Mouse (Mus musculus) duodenum, adult 2 months (tissue): Measurements from ENCODE around the gene Gatd1. TPM values are rescaled to one million over a fixed set of nuclear protein-coding genes. Genes with fewer than 3 reads are reported as not detected.

Experiments used
- polyA plus RNA-seq: library from polyadenylated mRNA; depleted of rRNA; stranded (reverse); fragments of >200 nt; gene quantifications from 2 replicates; pipeline ENCODE4 v1.2.3, GENCODE M21; 2012; ENCODE audit warnings: low replicate concordance; rRNA removed

The Gatd1 gene
- 22.6 and 44.4 TPM in 2 replicates for polyA plus RNA-seq

GRCm38 (mm10) chr7:141413809-141414584 is at the start of gene Gatd1:
Gatd1 (minus strand) TSS chr7:141414136.

DNA sequence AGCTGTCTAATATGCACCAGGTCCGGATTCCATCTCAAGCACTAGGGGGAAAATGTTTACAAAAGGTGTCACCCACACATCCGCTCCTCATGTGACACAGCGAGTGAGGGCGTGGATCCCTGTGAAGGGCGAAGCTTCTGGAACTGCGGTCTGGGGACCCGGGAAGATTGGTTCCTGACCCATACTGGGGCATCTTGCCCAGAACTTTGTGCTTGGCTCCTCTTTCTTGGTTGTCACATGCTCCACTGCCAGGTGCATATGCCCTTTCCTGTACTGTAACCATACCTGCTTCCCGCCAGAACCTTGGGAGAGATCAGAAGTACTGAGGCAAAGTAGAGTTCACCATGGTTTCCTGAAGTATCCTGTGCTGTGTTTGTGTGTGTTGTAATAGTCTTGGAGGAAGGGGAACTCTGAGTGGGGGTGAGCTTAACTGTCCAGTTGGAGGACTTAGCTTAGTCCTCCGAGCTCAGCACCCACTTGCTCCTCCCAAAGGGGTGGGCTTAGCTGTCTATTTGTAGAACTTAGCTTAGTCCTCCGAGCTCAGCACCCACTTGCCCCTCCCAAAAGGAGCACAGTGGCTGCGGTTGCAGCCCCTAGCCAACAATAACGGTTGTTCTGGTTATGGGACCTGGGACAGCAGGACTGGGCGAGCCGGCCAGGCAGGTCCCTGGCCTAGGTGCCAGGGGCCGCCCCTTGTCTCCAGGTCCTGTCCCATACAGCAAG is 46.6 kb upstream of the Gatd1 start, which contains the start of gene Cracr2b:
Gene Cracr2b (plus strand): TSS at position 704 of the 723 bp plus-strand sequence.

GRCm38 (mm10) chr7:141454967-141455551 is 41.1 kb upstream of the Gatd1 start, which contains the start of gene Pnpla2:
Pnpla2 (plus strand) TSS chr7:141455198.

DNA sequence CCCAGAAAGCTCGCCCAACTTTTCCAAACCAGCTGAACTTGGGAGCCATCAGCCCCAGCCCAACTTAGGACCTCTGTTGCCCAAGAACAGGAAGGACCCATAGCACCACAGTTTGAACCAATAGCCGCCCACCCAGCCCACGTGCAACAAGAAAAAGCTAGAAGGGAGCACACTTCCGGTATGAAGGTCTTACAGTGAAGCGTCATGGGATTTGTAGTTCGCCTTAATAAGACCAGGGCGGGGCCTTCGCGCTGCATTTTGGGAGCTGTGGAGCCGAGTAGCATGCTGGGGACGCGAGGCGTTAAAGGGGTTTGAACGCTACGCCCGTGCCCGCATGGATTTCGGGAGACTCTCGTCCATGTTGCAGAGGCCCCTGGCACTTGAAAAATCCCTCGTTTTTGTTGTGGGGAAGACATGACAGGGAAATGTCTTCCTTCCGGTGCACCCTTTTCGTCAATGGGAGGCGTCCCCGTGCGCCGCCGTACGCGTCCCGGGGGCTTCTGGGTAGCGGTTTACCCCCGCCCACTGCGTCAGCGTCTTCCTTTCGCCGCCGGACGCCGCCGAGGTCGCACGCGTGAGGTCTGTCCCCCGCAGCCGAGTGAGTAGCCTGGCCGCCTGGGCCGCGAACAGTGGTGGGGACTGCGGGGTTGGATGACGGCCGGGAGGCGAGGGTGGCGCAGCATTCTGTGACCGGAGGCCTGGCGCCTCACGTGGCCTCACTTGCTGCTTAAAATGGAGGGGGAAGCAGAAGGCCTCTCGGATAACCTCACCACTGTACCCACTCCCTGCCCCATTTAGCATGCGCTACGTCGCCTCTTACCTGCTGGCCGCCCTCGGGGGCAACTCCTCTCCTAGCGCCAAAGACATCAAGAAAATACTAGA is 33.4 kb upstream of the Gatd1 start, which contains the start of gene Rplp2:
Gene Rplp2 (plus strand): TSS at position 261 of the 882 bp plus-strand sequence.

GRCm38 (mm10) chr7:141443828-141444237 is 29.9 kb upstream of the Gatd1 start, which contains the start of gene Pidd1:
Pidd1 (minus strand) TSS chr7:141444025.

DNA sequence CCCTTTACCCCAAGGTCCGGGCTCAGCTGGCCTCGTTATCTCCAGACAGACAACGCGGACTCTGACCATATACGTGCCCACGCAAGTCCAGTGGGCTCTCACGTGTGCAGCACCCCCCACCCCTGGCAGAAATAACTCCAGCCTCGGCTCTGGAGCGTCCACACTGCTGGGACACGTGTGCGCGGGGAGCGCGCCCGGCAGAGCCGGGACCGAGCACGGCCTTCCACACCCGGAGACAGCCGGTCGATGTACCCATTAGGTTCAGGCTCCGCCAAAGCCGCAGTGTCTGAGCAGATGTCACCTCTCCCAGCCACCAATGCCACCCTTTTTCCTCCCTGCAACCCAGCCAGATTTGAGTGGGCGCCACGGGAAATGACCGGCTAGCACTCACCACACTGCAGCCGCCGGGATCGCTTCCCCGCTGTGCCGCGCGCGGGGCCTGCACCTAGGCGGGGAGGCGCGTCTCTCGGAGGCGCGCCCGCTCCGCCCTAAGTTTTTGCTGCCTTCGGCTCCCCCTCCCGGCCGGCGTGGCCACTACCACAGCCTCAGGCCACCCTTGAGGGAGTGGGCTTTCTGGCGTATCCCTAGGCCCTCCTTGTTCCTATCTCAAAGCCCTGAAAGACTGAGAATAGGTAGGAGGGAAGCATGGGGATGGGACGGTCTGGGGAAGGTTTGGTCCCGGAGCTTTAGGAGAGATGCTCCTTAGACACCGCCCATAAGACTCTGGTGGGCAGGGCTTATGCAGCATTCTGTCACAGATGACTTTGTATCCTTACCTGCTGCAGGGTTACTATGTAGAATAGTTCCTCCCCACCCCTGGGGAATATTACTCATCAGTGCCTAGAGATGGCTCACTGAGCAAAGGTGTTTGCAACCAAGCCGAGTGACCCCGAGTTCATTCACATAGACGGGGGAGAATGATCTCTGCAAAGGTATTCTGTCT is 23.5 kb upstream of the Gatd1 start, which contains the start of gene Slc25a22:
Gene Slc25a22 (minus strand): TSS at position 715 of the 943 bp plus-strand sequence.

DNA sequence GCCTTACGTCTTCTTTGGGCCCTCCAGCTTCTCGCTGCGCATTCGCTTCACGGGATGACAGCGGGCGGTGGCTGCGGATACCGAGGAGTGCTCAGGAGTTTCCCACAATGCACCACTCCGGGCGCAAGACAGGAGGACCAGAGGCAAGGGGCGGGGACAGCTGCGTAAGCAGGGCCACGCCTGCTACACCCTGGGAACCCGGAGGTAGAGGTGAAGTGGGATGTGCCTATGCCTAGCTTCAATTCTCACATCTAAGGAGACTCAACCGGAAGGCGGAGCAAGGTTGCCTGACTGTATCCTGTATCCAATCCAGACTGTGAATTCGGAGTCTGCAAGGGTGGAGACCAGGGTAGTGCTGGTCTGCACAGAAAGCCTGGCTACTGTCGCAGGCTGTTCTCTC is 15.4 kb upstream of the Gatd1 start, which contains the start of gene Cend1:
Gene Cend1 (minus strand): TSS at position 182 of the 400 bp plus-strand sequence.

GRCm38 (mm10) chr7:141391625-141392551 is 22.0 kb downstream of the Gatd1 start, which contains the start of gene Taldo1:
Taldo1 (plus strand) TSS chr7:141392199.

Other genes starting within 250 kb of the Gatd1 start
- gene Rnh1, start 241.3 kb downstream of the Gatd1 start, polyA plus RNA-seq, result 101 and 118 TPM in 2 replicates
- gene Hras, start 220.1 kb downstream of the Gatd1 start, polyA plus RNA-seq, result 42.6 and 50.0 TPM in 2 replicates
- 6.5 and 9.6 TPM in 2 replicates for gene Lrrc56, start 220.0 kb downstream of the Gatd1 start, polyA plus RNA-seq
- 9.3 and 10.1 TPM in 2 replicates for gene Lmntd2, start 200.1 kb downstream of the Gatd1 start, polyA plus RNA-seq
- 141 and 227 TPM in 2 replicates for gene Rassf7, start 198.3 kb downstream of the Gatd1 start, polyA plus RNA-seq
- 28.2 and 33.6 TPM in 2 replicates for gene Phrf1, start 185.4 kb downstream of the Gatd1 start, polyA plus RNA-seq
- 130 and 684 TPM in 2 replicates for gene Irf7, start 147.7 kb downstream of the Gatd1 start, polyA plus RNA-seq
- gene Cdhr5, start 137.3 kb downstream of the Gatd1 start, polyA plus RNA-seq, result 584 and 1,633 TPM in 2 replicates
- gene Sct, start 135.0 kb downstream of the Gatd1 start, polyA plus RNA-seq, result 313 and 900 TPM in 2 replicates
- gene Drd4, start 122.1 kb downstream of the Gatd1 start, polyA plus RNA-seq, result 0.08 and 0.33 TPM in 2 replicates
- 25.6 and 42.3 TPM in 2 replicates for gene Deaf1, start 86.4 kb downstream of the Gatd1 start, polyA plus RNA-seq
- 17.7 and 21.9 TPM in 2 replicates for gene Tmem80, start 86.4 kb downstream of the Gatd1 start, polyA plus RNA-seq
- 289 and 479 TPM in 2 replicates for gene Eps8l2, start 75.3 kb downstream of the Gatd1 start, polyA plus RNA-seq
- gene Taldo1, start 21.9 kb downstream of the Gatd1 start, polyA plus RNA-seq, result 174 and 342 TPM in 2 replicates
- 1.1 TPM in 2 replicates for gene Cend1, start 15.4 kb upstream of the Gatd1 start, polyA plus RNA-seq
- gene Slc25a22, start 23.8 kb upstream of the Gatd1 start, polyA plus RNA-seq, result 93.2 and 420 TPM in 2 replicates
- 9.0 and 12.6 TPM in 2 replicates for gene Pidd1, start 29.9 kb upstream of the Gatd1 start, polyA plus RNA-seq
- gene Rplp2, start 33.2 kb upstream of the Gatd1 start, polyA plus RNA-seq, result 246 and 380 TPM in 2 replicates
- 208 and 377 TPM in 2 replicates for gene Pnpla2, start 41.1 kb upstream of the Gatd1 start, polyA plus RNA-seq
- 47.9 and 73.5 TPM in 2 replicates for gene Cracr2b, start 47.0 kb upstream of the Gatd1 start, polyA plus RNA-seq
- 213 and 344 TPM in 2 replicates for gene Cd151, start 53.3 kb upstream of the Gatd1 start, polyA plus RNA-seq
- gene Polr2l, start 61.0 kb upstream of the Gatd1 start, polyA plus RNA-seq, result 19.2 and 22.7 TPM in 2 replicates
- gene Tspan4, start 61.1 kb upstream of the Gatd1 start, polyA plus RNA-seq, result 22.4 and 25.5 TPM in 2 replicates
- gene Chid1, start 125.7 kb upstream of the Gatd1 start, polyA plus RNA-seq, result 38.8 and 40.9 TPM in 2 replicates
- gene Ap2a2, start 148.0 kb upstream of the Gatd1 start, polyA plus RNA-seq, result 57.1 and 96.3 TPM in 2 replicates
- gene Muc6, start 241.2 kb upstream of the Gatd1 start, polyA plus RNA-seq, result 2.0 and 1,221 TPM in 2 replicates